Mouse (Mus musculus): ENCODE measurements at regions not wholly inside any gene's neighbourhood (a gene's known extent, or its start where the extent isn't known, plus 50 kb on each side); places are given as distances from the start of the nearest gene placed in this dataset.

- TF ChIP-seq CTCF (IDR thresholded peaks at IDR 0.05; ENCODE audit: extremely low read depth, insufficient read length, insufficient replicate concordance, low read depth, low read length), result no peak
- TF ChIP-seq POLR2A (IDR thresholded peaks at IDR 0.05; ENCODE audit: low read depth, low read length), result no peak
These were observed 103.0 kb downstream of the Ankrd50 start for GRCm38 (mm10) chr3:38381623-38382022.
